Mouse (Mus musculus) neural tube, embryonic 10.5 days (tissue): ENCODE results near the gene Carns1.

ENCODE experiments used
- DNase-seq: peaks from one replicate; pipeline ENCODE4 v3.0.0-alpha.2; 2017; ENCODE audit warnings: low spot score; ENCODE audit errors: extremely low spot score

The Carns1 gene

DNA sequence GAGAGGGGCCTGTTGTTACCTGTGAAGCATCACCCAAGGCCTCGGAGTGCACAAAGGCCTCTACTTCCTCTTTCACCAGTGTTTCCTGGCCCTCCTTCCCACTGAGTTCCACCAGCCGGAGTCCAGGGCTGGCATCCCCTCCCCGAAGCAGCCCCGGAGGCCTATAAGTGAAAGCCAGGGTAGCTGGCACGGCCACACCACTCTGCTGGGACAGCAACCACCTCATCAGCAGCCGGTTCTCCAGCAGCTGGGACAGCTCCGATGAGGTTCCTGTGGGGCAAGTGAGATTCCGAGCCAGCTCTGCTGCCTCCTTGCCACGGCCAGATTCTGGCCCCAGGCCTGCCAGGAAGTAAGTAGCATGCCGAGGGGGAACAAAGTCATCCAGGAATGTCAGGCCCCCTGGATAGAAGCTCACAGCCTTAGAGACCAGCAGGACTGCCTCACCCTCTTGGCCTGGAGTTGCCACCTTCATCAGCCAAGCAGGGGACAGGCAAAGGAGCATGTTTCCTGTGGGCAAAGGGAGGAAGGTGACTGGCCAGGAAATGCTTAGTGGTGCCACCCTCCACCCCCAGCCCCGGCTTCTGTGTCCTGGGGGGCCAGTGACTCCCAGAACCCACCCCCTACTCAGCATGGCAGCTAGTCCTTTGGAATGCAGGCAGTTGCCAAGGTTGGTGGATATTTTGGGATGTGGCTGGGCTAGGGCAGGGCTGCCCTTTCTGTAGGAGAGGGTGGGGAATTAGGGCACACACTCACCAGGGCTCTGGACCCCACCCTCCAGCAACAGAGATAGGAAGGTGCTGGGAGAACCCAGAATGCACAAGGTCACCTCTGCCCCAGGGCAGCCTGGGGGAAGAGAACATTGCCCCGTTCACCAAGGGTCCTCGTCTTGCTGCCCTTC is 3.6 kb downstream of the Carns1 start:
- no peak for DNase-seq

DNA sequence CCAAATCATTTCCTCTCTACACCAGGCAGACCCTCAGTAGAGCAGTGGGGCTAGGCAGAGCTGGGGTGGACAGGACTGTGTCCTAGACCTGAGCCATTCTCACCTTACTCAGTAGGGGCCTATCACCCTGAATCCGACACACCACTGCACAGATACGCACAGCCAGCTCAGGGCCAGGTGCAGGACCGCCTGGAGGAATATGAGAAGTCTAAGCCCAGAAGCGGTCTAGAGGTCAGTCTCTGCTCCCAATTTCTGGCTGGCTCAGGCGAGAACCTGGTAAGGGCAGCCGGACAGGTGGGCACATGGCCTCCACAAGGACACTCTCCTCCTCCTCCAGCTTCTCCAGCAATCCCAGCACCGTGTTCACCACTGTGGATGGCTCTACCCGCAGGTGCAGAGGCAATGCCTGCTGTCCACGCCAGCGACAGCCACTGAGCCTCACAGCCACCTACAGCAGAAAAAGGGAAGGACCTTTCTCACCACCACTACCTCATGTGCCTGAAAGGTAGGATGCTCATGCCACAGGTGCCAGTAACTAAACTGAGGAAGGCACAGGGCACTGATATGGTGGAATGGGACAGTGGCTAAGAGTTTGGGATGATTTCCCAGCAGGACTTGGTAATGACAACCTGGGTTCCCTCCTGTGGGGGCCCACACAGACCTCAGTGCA is 4.4 kb downstream of the Carns1 start:
- DNase-seq = no peak

GRCm38 (mm10) chr19:4169810-4170209 is 5.5 kb downstream of the Carns1 start:
- no peak for DNase-seq

GRCm38 (mm10) chr19:4169378-4169784 is 5.9 kb downstream of the Carns1 start:
- peak; percentile 99 for DNase-seq

DNA sequence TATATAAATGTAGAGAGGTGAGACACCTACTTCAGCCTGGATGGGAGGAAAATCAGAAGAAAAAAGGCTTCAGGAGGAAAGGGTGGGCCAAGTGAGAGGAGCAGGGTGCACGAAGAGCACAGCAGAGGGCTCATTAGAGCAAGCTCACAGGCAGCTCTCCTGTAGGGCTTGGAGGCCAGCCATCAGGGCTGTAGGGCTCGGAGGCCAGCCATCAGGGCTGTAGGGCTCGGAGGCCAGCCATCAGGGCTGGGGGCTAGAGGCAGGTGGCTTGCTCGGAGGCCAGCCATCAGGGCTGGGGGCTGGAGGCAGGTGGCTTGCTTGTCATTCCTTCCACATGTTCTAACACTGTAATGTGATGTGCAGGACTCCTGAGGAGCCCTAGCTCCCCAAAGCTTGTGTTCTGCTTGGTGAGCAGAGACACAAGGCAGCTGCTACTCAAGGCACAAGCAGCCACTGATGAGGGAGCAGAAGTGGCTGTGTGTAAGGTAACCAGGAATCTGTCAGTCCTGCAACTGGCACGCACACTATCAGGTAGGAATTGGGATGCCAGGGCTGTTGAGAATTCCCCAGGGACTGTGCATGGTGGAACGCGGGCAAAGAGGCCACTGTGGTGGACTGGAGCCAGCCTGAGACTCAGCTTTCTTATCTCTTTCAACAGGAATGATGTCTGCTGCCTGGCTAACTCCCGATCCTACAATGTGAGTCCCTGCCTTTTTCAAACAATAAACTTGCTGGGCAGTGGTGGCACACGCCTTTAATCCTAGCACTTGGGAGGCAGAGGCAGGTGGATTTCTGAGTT is 8.4 kb downstream of the Carns1 start:
- DNase-seq = no peak

- no peak for DNase-seq
These were observed 10.6 kb downstream of the Carns1 start for GRCm38 (mm10) chr19:4164721-4165120.

GRCm38 (mm10) chr19:4164100-4164499 is 11.2 kb downstream of the Carns1 start:
- DNase-seq = no peak

DNA sequence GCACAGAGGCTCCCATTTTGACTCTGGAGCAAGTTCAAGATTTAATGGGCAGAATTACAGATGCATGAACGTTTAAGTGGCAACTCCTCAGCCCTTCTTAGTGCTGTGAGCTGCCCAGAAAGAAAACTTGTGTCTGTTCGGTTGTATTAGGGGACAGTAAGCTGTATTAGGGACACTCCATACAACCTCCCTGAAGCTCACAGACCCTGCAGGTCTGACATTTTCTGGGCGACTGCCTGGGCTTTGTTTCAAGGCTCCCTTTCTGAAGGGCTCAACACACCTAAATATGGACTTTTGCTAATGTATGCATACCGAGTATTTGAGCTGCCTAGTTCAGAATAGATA is 11.8 kb downstream of the Carns1 start:
- no peak for DNase-seq

DNA sequence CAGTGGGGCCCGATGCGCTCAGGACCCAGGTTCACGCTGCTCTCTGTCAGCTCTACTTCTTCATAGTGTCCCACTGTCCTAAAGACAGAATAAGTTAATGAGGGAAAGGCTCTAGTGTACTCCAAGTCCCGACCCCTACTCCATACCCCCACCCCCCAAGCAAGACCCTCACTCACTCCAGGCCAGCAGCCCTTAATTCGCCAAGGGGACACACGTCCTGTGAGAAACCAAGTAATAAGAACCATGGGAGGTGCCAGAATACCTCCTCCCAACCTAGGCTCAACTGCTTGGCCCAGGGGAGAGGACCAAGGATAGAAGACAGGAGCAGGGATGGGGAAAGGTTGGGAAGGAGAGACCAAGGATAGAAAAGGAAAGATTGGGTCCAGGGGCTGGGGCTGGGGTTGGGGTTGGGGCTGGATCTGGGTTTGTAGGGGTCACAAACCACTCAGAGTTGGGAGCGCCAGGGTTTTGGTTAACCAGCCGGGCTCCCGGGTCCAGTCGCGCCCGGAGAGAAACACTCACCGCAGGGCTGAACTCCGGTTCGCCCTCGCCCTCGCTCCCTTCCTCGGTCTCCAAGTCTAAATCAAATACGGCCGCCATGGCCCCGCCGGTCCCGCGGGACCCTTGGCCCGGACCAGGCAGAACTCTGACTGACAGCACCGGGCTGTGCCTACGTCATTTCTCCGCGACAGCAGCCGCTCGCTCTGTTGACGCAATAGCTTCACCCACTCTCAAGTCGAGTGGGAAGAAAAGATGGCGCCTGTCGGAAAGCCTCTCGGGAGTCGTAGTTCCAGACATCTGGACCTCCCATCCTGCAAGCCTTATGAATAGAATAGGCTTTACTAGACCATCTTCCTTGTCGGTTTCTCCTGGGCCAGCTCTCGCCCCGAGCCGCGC is 12.4 kb downstream of the Carns1 start, which contains the start of gene Rps6kb2:
Rps6kb2 (minus strand) TSS at position 709 of the 897 bp plus-strand sequence.
- DNase-seq = peak; percentile 95

DNA sequence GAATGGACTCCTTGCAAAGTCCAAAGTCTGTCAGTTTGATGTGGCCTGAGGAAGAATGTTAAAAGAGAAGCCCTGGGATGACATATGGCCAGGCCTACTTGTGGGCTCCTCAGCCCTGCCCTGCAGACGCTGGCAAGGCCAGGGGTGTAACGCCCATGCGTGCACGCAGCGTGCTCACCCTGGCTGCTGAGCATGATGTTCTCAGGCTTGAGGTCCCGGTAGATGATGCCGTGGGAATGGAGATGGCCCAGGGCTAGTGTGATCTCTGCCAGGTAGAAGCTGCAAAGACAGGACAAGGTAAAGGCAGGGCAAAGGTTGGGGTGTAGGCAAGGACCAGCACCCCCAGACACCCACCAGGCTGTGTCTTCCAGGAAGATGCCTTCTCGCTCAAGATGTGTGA is 16.2 kb downstream of the Carns1 start:
- no peak for DNase-seq

DNA sequence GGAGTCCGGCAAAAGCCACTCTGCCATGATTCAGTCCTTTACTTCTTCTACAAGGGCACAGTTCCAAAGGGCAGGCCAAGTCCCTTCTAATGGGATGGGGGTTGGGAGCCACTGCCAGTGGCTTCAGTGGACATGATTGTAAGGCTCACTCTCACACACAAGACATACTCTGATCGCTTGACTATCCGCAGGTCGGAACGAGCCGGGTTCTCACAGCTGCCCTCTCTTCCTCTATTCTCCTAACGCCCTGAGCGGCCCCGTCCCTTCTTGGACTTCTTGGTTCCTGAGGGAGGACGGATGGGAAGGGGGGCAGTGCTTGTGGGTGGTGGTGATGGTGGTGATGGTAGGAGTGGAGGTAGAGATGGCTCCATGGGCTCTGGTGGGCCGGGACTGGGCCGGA is 18.5 kb downstream of the Carns1 start:
- no peak for DNase-seq

- no peak for DNase-seq
These were observed 19.2 kb downstream of the Carns1 start for GRCm38 (mm10) chr19:4156073-4156579.

DNA sequence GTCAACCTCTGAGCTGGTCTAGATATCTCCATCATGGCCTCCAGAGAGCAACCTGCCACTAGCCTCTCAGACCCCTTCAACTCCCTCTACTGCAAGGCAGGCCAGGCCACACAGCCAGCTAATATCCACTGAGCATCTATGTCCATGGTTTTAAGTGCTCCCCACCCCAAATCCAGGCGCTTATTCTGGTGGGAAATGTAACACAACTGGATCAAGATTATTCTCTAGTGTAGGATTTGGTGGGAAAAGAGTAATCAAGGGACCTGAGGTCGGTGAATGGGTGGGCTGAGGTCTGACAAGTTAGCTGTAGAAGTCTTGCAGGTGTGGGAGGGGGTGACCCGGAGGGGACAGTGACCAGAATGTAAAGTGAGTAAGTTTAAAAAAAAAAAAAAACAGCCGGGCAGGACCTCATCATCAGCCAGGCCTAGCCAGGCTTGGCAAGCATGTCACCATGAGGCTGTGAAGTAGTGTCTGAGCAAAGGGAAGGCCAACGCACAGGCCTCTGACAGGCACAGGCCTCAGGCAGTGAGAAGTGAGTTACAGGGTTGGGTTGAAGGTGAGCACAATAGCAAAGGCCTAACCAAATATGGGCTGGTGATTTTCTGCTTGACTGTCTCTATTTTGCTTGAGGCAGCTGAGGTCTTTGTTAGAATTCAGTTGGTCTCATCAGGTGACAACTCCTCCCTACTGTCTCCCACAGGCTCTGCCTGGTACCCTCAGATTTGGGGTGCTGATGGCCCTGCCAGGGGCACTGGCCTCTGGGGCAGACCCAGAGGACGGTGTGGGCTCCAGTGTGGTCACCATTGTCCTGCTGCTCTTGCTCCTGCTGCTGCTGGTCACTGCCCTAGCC is 19.8 kb downstream of the Carns1 start:
- no peak for DNase-seq

GRCm38 (mm10) chr19:4154437-4155222 is 20.6 kb downstream of the Carns1 start:
- DNase-seq = no peak

- DNase-seq = no peak
These were observed 22.0 kb downstream of the Carns1 start, which contains the start of gene Ptprcap for GRCm38 (mm10) chr19:4153232-4153654. Ptprcap (plus strand) TSS chr19:4153604.

- DNase-seq = no peak
These were observed 22.6 kb downstream of the Carns1 start for GRCm38 (mm10) chr19:4152445-4153231.

- no peak for DNase-seq
These were observed 23.4 kb downstream of the Carns1 start for GRCm38 (mm10) chr19:4151898-4152297.

- DNase-seq = no peak
These were observed 23.8 kb downstream of the Carns1 start for GRCm38 (mm10) chr19:4151488-4151860.
